Mouse (Mus musculus) common myeloid progenitor, adult 5-6 weeks (primary cell): ENCODE data around the gene E330021D16Rik. TPM values are rescaled to one million over a fixed set of nuclear protein-coding genes. Genes with fewer than 3 reads are reported as not detected.

ENCODE experiments used
- ATAC-seq: replicated peaks from 2 replicates; pipeline ENCODE4 v1.8.0; 2016; ENCODE audit warnings: low read depth, mild to moderate bottlenecking, moderate TSS enrichment, inconsistent platforms; ENCODE audit not compliant: poor library complexity, severe bottlenecking
- total RNA-seq: library from RNA; stranded (forward); fragments of 200-1000, 187-1606 nt; gene quantifications from 2 replicates; pipeline ENCODE4 v1.2.3, GENCODE M21; 2017

The E330021D16Rik gene
- total RNA-seq, 1 experiment from 2014 or later, result not detected

DNA sequence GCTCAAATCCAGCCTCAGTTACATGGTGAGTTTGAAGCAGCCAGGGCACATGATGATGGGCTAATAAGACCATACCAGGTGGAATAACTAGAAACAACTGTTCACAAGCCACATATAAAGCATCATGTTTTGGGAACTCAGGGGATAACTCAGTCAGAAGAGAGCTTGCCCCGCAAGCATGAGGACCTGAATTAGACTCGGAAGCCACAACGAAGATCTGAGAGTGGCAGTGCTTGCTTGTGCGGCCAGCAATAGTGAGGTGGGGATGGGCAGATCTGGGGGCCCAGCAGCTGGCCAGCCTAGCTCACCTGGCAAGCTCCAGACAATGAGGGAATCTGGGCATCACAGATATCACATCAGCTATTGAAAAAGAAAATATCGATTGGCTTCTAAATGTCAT, 7.8 kb upstream of the E330021D16Rik start:
- no peak for ATAC-seq

DNA sequence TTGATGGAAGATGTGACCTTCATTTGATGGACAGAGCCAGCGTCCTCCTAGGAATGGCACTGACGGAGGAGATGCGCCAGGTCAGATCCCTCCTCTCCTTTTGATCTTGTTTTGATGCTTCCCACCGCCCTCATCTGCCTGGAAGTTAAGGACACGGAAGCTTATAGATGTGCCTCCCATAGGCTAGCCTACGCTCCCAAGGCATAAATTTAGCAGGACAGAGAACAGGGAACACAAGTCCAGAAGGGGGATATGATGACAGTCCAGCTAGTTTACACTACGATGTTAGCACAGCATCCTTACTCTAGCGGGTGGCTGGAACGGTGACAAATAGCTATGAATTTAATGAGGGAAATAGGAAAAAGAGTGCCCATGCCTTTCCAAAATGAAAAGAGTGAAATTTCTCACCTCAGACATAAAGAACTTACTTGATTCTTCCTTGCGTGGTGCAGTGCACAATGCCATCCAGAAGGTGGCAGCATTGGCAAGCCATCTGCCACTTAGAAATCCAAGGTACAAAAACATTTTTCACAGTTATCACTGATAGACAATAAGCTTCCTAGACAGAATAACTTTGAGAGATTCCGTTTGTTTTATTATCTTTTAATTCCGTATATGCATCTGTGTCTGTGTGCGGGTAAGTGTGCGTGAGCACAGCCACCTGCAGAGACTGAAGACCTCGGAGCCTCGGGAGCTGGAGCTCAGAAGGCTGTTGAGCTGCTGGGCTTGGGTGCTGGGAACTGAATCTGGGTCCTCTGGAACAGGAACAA, 6.9 kb upstream of the E330021D16Rik start:
- ATAC-seq, result peak; percentile 85

DNA sequence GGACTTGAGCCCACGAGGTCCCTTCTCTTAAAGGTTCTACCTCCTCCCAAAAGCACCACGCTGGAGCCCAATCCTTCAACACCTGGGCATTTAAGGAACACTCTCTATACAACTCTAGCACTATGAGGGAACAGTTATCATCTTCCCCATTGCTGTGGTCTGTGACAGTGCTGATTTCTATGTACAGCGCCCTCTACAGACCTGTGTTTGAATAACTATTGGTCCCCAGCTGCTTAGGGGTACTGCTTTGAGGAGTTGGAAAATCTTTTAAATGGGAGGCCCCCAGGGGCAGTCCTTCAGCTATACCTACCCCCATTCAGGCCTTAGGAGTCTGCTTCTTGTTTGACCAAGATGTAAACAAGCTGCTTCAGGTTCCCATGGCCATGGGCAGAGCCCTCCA, 5.7 kb upstream of the E330021D16Rik start:
- peak; percentile 40 for ATAC-seq

DNA sequence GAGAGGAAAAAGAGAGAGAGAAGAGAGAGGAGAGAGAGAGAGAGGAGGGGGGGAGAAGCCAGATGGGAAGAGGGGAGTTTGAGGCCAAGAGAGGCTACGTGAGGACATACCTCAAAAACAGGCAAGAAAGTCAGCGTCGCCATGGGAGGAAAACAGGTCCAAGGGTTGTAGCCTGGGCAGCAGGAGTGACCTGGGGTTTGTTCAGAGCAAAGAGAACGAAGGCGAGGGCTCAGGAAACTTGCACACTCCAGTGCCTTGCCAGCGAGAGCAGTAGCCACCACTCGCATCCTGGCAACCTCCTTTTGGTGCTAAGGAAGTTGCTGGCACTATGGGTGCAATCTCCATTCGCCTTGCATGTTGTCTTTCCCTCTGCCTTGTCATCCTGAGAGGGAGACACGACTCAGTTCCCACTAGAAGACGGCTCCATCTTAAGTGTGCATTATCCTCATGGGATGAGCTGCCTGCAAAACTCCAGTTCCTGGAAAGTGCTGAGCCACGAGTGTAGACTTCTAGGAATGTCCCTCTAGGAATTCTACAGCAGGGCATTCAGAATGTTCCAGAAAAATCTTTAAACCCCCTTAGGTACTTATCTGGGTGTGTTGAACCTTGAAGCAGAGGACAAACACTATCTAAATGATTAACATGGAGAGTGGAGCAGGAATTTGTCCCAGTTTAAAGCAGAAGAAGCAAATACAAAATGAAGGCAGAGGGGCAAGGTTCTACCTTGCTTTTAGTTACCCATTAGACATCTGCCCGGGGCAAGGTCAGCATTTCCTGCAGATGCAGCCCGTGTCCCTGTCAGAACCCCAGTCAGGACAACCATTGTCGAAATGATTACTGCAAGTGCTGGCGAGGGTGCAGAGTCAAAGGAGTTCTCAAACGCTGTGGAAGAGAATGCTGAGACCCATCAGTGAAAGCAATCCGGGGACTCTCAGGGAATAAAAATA, 3.8 kb upstream of the E330021D16Rik start:
- ATAC-seq, result no peak

DNA sequence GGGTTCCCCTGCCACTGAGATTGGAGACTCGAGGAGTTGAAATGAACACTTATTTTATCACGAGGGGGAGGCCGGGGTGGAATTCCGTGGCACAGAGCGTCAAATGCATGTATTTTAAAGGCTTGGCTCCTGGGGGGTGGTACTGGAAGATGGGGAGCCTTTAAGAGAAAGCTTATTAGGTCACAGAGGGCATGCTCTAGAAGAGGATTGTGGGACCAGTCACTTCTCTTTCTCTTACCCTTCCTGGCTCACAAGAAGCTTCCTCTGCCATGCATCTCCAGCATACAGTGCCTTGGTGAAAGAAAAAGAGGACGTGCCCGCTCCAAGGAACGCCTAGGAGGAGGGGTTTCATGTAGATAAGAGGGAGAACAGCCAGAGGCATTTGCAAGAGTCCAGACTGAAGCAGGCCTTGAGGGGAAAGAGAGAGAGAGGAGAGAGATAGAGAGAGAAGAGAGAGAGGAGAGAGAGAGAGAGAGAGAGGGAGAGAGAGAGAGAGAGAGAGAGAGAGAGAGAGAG, 3.0 kb upstream of the E330021D16Rik start:
- peak; percentile 37 for ATAC-seq

DNA sequence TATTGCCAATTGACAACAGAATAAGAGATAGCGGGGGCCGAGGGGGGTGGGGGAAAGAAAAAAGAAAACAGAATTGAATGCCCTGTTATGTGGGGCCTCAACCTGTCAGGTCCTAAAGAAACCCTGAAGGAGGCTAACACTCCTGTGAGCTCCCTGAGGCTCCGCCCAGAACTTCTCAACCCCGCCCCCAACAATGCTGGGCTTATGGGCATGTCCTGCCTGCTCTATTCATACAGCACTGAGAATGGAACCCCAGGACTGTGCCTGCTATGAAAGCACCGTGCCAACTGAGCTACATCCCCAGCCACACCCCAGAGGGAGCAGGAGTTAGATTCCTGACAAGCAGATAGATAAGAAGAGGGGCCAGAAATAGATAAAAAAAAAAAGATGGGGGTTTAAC, 2.5 kb upstream of the E330021D16Rik start:
- no peak for ATAC-seq

DNA sequence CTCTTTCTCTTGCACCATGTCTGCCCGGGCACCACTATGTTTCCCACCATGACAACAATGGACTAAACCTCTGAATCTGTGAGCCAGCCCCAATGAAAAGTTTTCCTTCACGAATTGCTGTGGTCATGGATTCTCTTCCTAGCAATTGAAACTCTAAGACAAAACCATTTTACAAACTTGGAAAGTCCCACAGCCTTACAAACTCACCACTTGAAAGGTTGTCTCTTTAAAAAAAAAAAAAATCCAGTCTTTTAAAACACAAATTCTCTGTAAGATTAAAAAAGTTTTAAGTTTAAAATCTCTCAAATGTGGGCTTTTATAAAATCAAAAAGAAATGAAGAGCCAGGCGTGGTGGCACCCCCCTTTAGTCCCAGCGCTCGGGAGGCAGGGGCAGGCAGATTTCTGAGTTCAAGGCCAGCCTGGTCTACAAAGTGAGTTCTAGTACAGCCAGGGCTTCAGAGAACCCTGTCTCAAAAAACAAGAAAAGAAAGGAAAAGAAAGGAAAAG, 1.5 kb downstream of the E330021D16Rik start:
- ATAC-seq, result no peak; the same call in 1 of the 2 replicates

DNA sequence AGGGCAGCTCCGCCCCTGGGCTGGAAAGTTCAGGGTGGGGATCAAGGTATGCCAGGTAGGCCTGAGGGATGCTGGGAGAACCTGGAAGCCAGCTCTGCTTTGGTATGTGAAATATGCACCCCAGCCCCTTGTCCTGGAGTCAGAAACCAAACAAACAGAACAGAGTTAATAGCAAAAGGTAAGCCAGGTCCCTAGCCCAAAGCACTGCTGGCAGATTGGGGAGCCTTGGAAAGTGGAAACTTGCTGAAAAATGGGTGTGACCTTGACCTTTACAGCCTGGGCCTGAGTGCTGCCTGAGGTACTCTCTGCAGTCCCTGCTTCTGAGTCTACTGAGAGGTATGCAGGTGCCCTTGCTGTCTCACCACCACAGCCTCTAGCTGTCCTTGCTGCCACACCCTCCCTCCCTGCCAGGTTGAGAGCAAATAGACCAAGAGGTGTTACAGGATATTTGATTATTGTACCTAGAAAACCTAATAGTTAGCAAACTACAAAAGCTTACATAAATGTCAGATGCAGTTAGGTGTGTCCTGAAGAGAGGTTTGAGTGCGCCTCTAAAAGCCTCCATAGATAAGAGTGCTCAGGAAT, 7.7 kb downstream of the E330021D16Rik start:
- ATAC-seq, result no peak

DNA sequence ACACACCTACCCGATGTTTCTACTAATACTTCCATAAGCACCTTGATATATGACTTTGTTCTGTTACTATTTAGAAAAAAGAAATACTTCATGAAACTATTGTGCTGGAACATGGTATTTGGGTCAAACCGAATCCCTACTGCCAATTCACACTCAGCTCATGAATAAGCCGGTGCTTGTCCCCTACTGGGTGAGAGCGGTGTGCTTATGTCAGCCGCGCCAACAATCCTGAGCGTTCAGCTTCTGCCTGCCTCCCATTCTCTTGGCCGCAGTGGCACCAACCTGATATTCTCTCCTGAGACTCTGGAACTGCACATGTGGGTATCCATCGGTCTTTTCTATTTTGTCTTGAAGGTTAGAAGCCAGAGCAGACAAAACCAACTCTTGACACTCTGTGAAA, 18.5 kb downstream of the E330021D16Rik start:
- no peak for ATAC-seq

DNA sequence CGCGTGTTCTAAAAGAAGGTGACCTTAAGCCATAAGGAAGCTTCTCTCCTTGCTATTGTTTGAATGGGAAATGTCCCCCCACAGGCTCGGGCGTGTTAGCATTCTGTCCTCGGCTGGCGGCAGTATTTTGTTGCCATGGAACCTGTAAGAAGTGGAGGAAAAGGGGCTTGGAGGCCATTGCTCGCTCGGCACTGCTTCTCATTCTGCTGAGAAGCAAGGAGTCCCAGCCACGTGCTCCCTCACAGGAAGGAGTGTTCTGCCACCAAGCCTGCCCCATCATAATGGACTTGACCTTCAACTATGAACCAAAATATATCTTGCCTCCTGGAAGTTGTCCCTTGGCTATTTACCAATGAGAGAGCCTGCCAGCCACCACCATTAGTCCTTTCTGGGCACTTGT, 25.1 kb downstream of the E330021D16Rik start:
- no peak for ATAC-seq

DNA sequence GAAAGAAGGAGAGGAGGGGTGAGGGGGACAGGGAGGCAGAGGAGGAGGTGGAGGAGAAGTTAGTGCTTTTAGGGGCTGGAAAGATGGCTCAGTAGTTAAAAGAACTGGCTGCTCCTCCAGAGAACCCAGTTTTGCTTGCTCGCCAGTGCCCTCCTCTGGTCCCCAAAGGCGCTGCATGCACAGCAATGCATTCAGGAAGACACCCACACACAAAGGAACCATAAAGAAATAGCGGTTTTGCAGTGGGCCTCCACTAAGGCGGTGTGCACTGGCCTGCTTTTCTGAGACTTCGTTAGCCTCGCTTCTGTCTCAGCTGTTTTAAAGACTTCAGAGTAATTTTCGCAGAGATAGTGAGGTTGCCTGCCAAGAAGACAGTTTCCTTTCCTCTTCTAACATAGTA, 30.1 kb downstream of the E330021D16Rik start:
- 0 out of 2 replicates have a peak, but pooled peaks have one; percentile 42 for ATAC-seq

DNA sequence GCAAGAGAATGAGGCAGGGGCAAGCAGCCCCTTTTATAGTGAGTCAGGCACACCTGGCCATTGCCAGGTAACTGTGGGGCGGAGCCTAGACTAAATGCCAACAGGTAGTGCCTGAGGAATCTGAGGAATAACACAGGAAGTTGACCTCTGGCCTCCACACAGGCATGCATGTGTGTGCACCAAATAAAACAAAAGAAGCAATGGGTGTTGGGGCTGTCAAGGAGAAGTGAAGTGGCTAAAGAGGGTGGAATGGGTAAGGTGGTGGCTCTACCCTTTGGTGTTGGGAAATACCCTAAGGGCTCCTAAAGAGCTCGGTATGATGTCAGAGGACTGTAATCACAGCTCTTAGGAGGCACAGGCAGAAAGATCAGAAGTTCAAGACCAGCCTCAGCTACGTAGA, 32.2 kb downstream of the E330021D16Rik start:
- no peak for ATAC-seq

DNA sequence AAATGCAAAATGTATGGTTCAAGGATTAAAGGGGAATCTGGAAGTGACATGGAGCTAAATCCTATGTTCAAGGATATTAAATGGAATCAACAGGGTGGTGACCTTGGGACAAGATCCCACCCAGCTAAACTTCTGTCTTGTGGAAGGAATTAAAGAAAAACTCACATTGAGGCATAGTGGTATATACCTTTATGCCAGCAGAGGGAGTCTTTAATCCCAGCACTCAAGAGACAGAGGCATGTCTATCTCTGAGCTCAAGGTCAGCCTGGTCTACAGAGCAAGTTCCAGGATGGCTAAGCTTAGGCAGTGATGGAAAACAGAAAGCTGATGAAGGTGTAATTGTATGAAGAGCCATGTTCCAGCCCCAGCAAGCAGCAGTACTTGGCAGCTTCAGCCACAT, 39.3 kb downstream of the E330021D16Rik start:
- 0 out of 2 replicates have a peak, but pooled peaks have one; percentile 58 for ATAC-seq

DNA sequence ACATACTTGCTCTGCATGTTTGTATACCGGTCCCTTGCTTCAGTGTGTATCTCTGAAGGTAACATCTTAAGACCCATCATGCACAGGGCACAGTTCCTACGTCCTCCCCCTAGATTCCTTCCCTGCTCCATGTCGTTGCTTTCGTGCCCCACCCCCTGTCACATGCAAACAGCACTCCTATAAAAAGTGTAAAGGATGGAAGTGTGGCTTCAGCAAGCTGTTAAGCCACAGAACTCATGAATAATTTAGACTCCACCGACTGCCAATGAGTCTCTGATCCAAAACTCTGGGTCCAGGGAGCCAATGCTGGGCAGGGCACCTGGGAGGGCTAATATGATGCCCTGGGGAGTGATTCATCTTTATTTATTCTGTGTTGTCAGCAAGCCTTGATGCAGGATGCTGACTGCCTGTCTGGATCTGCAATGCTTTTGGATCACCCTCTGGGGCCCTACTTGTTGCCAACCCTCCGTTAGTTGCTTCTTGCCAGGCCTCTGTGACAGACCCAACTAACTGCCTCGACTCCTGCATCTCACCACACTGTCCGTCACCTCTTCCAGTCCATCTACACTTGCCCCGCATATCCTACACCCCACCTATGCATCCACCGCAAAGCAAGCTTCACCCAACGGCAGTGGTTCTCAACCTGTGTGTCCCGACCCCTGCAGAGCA, 50.8 kb downstream of the E330021D16Rik start:
- no peak for ATAC-seq

DNA sequence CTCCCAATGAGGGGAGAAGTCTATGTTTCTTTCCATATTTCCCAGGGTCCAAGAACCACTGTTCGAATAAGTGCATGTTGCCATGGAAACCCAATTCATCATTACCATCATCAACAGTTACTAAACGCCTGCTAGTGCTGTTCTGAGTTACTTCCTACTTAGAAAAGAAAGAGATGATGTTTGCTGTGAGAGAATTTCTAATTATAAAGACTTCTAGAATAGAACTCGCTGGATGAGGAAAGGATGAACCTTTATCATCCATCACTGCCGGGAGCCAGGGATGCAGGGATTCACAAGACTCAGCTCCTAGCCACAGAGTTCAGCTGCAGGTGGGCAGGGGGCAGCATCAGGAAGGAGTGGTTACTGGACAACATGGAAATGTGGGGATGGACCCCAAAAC, 51.4 kb downstream of the E330021D16Rik start:
- no peak for ATAC-seq

DNA sequence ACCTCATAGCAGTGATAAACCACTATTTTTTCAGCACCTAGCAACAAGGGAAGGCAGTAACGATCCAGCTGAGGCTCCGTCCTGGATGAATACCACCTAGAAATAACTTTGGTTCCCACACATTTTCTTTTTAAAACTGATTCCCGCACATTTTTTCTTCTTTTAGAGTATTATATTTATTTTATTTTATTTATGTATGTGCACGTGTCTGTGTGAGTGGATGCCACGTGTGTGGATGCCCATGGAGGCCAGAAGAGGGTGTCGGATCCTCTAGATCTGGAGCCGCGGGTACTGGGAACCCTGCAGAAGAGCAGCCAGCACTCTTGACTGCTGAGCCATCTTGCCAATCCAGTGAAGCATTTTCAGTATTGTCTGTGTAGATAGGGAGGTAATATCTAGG, 52.1 kb downstream of the E330021D16Rik start:
- ATAC-seq, result no peak

DNA sequence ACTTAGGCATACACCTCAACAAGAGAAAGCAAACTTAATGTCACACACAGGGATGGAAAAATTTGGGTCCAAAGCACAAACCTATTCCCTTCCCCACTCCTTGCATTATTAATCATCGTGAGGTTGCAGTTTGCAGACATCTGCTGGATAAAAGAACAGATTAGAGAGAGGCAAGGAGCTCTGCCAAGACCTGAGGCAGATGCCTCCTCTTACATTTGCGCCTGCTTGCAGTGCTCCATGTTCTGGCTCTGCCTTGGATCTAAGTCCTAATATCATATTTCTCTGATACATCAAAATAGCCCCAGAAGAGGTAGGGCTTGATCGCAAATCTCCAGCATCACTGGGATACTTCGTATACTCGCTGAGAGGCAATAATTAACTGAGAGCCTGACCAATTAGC, 56.9 kb downstream of the E330021D16Rik start:
- no peak for ATAC-seq

DNA sequence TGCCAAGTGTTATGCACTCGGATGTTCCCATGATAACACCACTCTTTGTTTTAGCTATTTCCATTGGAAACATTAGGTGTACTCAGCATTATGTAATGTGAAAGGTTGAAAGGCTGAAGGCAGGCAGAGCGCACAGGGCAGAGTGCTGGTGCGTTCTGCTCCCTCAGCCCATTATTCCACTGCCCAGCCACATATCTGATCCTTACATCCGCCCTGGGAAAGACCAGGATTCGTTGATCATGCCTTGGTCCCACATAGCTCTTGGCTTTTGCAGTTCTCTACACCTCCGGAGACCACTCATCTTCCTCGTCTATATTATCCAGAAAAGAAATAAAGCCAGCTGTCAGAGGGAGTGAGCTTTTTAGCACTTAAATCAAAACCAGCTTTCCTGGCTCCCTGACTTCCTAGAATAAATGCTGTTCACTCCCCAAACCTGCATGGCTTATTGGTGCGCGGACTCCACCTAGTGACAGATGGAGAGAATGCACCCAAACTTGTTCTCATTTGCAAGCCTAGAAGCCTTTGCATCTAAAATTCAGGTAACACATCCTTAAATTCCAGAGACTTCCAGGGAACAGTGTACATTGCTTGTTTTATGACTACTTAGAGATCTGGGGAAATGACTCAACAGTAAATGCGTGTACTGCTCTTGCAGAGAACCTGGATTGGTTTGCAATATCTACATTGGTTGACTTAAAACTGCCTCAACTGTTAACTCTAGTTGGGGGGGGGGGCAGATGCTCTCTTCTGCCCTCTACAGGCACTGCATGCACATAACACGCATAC, 61.8 kb downstream of the E330021D16Rik start:
- peak; percentile 82 for ATAC-seq
